Mouse (Mus musculus) limb, embryonic 14.5 days (tissue): ENCODE results near the gene Lingo2. TPM values are rescaled to one million over a fixed set of nuclear protein-coding genes. Genes with fewer than 3 reads are reported as not detected.

ENCODE experiments used
- ATAC-seq: fragments of 200-750 bp; cut with Nextera tagmentation; 2 replicates; pipeline ENCODE4 v1.8.0; 2017; ENCODE audit warnings: low read depth, moderate number of reproducible peaks, moderate TSS enrichment; ENCODE audit not compliant: low FRiP score
- DNase-seq: peaks from one replicate; pipeline ENCODE4 v3.0.0-alpha.2; 2015; ENCODE audit warnings: low spot score
- H3K27ac ChIP-seq: fragments of 300-500 bp; sonication (generic); replicated peaks from 2 replicates; pipeline ENCODE4 v1.5.1; 2014; ENCODE audit warnings: low read depth, mild to moderate bottlenecking, low read length, moderate library complexity, mixed read lengths
- H3K27me3 ChIP-seq: fragments of 300-500 bp; sonication (generic); 2 replicates; pipeline ENCODE4 v1.6.1; 2014; ENCODE audit warnings: low read length, mixed read lengths; ENCODE audit not compliant: control insufficient read depth, insufficient read depth
- H3K36me3 ChIP-seq: fragments of 300-500 bp; sonication (generic); 2 replicates; pipeline ENCODE4 v1.6.1; 2014; ENCODE audit warnings: mild to moderate bottlenecking, low read length, moderate library complexity, mixed read lengths; ENCODE audit not compliant: control insufficient read depth, insufficient read depth
- H3K4me1 ChIP-seq: fragments of 300-500 bp; sonication (generic); 2 replicates; pipeline ENCODE4 v1.6.1; 2014; ENCODE audit warnings: antibody characterized with exemption, low read length, mixed read lengths; ENCODE audit not compliant: control insufficient read depth, insufficient read depth
- H3K4me2 ChIP-seq: fragments of 300-500 bp; sonication (generic); replicated peaks from 2 replicates; pipeline ENCODE4 v1.6.1; 2014; ENCODE audit warnings: low read depth, mild to moderate bottlenecking, low read length, moderate library complexity; ENCODE audit not compliant: severe bottlenecking
- H3K4me3 ChIP-seq: fragments of 300-500 bp; sonication (generic); replicated peaks from 2 replicates; pipeline ENCODE4 v1.5.1; 2014; ENCODE audit warnings: low read length
- H3K9ac ChIP-seq: fragments of 300-500 bp; sonication (generic); 2 replicates; pipeline ENCODE4 v1.6.1; 2014; ENCODE audit warnings: mild to moderate bottlenecking, low read depth, low read length, moderate library complexity; ENCODE audit not compliant: severe bottlenecking
- H3K9me3 ChIP-seq: fragments of 300-500 bp; sonication (generic); 2 replicates; pipeline ENCODE4 v1.6.1; 2016; ENCODE audit warnings: low read length; ENCODE audit not compliant: control insufficient read depth
- POLR2A ChIP-seq: fragments of 200-500 bp; IDR thresholded peaks from 2 replicates; pipeline ENCODE4 v1.8.0; 2012; ENCODE audit warnings: inconsistent platforms, mild to moderate bottlenecking, moderate library complexity, borderline replicate concordance; ENCODE audit not compliant: insufficient read depth, insufficient read length; ENCODE audit errors: extremely low read depth
- WGBS: fragments of 180-500 bp; shearing (Covaris S2); extraction: QIAGEN DNeasy Blood & Tissue Kit; methylation state at CpG from one replicate; pipeline ENCODE4 v1.1.7; 2014; 5-methylcytosine and 5-hydroxymethylcytosine counted together
- polyA plus RNA-seq, 2 experiments: library from polyadenylated mRNA; depleted of rRNA in 1 of 2; stranded (reverse) in 1 of 2; unstranded in 1 of 2; fragments of >200 nt; fragmentation: Nextera tagmentation in 1 of 2; extraction: Ambion mirVana in 1 of 2; gene quantifications; 2 replicates each; pipeline versions ENCODE4 v1.2.1 to v1.2.3; 2012 to 2014

The Lingo2 gene
- polyA plus RNA-seq, 2 experiments = 0.89 to 4.3 TPM

GRCm38 (mm10) chr4:36407350-36407749, 544.2 kb downstream of the Lingo2 start:
- DNase-seq (no peak), ATAC-seq (no peak)
- Histone ChIP-seq H3K27ac (no peak overlapping the region), H3K4me1 (no peaks in the 10 kb centered on the region), H3K36me3 (no peaks in the 10 kb centered on the region), H3K27me3 (no peaks in the 10 kb centered on the region), H3K4me2 (no peak overlapping the region), H3K9ac (no peak overlapping the region), H3K9me3 (no peaks in the 10 kb centered on the region), H3K4me3 (no peak overlapping the region)
- WGBS = 94% methylated on average over 3 of the region's 3 CpGs
- TF ChIP-seq POLR2A = no peak

DNA sequence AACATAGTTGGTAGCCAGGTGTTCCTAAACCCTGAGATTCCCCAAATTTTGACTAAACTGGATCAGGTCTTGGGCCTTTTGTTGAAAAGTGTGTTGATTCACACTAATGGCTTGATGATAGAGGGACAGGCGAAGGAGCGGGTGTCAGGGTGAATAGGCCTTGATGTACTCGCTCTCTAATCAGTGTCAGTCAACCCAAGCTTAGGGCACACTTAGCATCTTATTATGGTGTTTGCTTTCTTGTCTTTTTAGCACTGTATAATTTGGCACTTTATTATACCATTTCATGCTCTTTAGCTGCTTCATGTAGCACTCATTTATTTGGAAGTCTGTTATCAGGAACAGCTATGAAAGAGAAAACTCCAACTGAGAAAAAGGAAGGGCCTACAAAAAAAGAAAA, 582.6 kb downstream of the Lingo2 start:
- ATAC-seq = no peak
- H3K4me1 ChIP-seq = no peaks in the 10 kb centered on the region
- TF ChIP-seq POLR2A = no peak
- no peak overlapping the region for H3K4me2 ChIP-seq
- DNase-seq = no peak
- H3K36me3 ChIP-seq = no peaks in the 10 kb centered on the region
- H3K9me3 ChIP-seq = no peaks in the 10 kb centered on the region
- H3K4me3 ChIP-seq = no peak overlapping the region
- no peak overlapping the region for H3K9ac ChIP-seq
- no peaks in the 10 kb centered on the region for H3K27me3 ChIP-seq
- no peak overlapping the region for H3K27ac ChIP-seq
- 83% methylated on average over 3 of the region's 3 CpGs for WGBS

- H3K9me3 ChIP-seq = no peaks in the 10 kb centered on the region
- 73% methylated on average over 2 of the region's 2 CpGs for WGBS
- no peak overlapping the region for H3K4me2 ChIP-seq
- H3K27ac ChIP-seq = no peak overlapping the region
- no peaks in the 10 kb centered on the region for H3K27me3 ChIP-seq
- no peaks in the 10 kb centered on the region for H3K4me1 ChIP-seq
- ATAC-seq = no peak
- H3K36me3 ChIP-seq = no peaks in the 10 kb centered on the region
- no peak overlapping the region for H3K9ac ChIP-seq
- no peak for DNase-seq
- no peak overlapping the region for H3K4me3 ChIP-seq
- no peak for TF ChIP-seq POLR2A
Measured at GRCm38 (mm10) chr4:36354401-36354800, 597.1 kb downstream of the Lingo2 start.

DNA sequence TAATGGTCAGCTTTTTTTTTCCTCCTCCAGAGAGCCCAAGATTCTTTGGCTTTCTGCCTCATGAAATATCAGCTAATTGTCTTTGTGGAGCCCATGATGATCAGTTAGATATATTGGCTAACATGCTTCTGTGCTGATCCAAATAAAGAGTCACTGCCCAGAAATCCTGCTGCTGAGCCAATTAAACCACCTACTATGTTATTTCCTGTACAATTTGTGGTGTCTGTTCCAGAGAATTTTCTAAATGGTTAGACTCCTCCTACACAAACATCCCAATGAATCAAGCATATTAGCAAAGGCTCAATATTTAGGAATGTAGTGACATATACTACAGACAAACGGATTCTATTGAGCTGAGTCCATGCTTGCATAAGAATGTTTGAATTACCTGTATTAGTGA, 619.8 kb downstream of the Lingo2 start:
- Histone ChIP-seq H3K27ac (no peak overlapping the region), H3K4me3 (no peak overlapping the region), H3K9me3 (no peaks in the 10 kb centered on the region), H3K4me1 (no peaks in the 10 kb centered on the region), H3K36me3 (no peaks in the 10 kb centered on the region), H3K4me2 (no peak overlapping the region), H3K9ac (no peak overlapping the region), H3K27me3 (no peaks in the 10 kb centered on the region)
- no peak for TF ChIP-seq POLR2A
- no peak for DNase-seq
- 85% methylated on average over 1 of the region's 1 CpGs for WGBS
- ATAC-seq = no peak

GRCm38 (mm10) chr4:36325603-36326002, 625.9 kb downstream of the Lingo2 start:
- no peak for DNase-seq
- Histone ChIP-seq H3K27ac (no peak overlapping the region), H3K9me3 (no peaks in the 10 kb centered on the region), H3K27me3 (no peaks in the 10 kb centered on the region), H3K9ac (no peak overlapping the region), H3K4me1 (no peaks in the 10 kb centered on the region), H3K4me3 (no peak overlapping the region), H3K36me3 (no peaks in the 10 kb centered on the region), H3K4me2 (no peak overlapping the region)
- TF ChIP-seq POLR2A = no peak
- ATAC-seq = no peak

DNA sequence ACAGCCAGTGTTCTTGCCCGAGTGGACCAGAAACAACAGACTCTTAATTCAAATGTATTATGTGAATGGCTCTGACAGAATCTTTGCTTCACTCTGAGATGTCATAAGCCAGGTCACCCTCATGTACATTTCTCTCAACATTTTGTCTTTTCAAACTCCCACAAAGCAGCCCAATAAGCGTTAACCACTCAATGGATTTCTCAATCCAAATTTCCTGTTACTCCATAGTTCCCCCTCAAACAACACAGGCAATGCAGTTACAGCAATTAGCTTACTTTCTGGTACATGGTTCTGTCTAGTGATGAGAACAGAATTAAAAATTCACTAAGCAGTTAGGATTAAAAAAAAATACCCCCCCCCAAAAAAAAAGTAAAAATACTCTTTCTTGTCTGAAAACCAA, 638.5 kb downstream of the Lingo2 start:
- Histone ChIP-seq H3K9ac (no peak overlapping the region), H3K27me3 (no peaks in the 10 kb centered on the region), H3K9me3 (no peaks in the 10 kb centered on the region), H3K4me1 (no peaks in the 10 kb centered on the region), H3K27ac (no peak overlapping the region), H3K36me3 (no peaks in the 10 kb centered on the region), H3K4me3 (no peak overlapping the region), H3K4me2 (no peak overlapping the region)
- no peak for TF ChIP-seq POLR2A
- DNase-seq = no peak
- no peak for ATAC-seq
- WGBS = 86% methylated on average over 2 of the region's 2 CpGs
